Mouse (Mus musculus) brain, embryonic 14.5 days (tissue): ENCODE results near the gene Ebi3. TPM values are rescaled to one million over a fixed set of nuclear protein-coding genes. Genes with fewer than 3 reads are reported as not detected.
A peak's percentile ranks its signal among the peaks of the same experiment; 100 is the strongest.

Experiments
- DNase-seq: peaks from one replicate; pipeline ENCODE4 v3.0.0-alpha.2; 2011; ENCODE audit warnings: low read depth
- CTCF ChIP-seq: fragments of 200-500 bp; IDR thresholded peaks from 2 replicates; pipeline ENCODE4 v1.5.1; 2012; ENCODE audit warnings: inconsistent platforms, mild to moderate bottlenecking, moderate library complexity, borderline replicate concordance; ENCODE audit not compliant: insufficient read depth, insufficient read length; ENCODE audit errors: extremely low read depth
- POLR2A ChIP-seq: fragments of 200-500 bp; IDR thresholded peaks from 2 replicates; pipeline ENCODE4 v1.6.1; 2012; ENCODE audit warnings: mild to moderate bottlenecking, inconsistent platforms, borderline replicate concordance; ENCODE audit not compliant: poor library complexity, insufficient read depth, insufficient read length, severe bottlenecking; ENCODE audit errors: extremely low read depth
- polyA plus RNA-seq: library from polyadenylated mRNA; depleted of rRNA; stranded (reverse); fragments of >200 nt; gene quantifications from 2 replicates; pipeline ENCODE4 v1.2.3, GENCODE M21; 2012

Gene Ebi3
- polyA plus RNA-seq, 1 experiment, result 3.7 TPM

- TF ChIP-seq POLR2A, result no peak
- no peak for TF ChIP-seq CTCF
- DNase-seq, result no peak
Measured at GRCm38 (mm10) chr17:55950601-55951000, 1.8 kb upstream of the Ebi3 start.

DNA sequence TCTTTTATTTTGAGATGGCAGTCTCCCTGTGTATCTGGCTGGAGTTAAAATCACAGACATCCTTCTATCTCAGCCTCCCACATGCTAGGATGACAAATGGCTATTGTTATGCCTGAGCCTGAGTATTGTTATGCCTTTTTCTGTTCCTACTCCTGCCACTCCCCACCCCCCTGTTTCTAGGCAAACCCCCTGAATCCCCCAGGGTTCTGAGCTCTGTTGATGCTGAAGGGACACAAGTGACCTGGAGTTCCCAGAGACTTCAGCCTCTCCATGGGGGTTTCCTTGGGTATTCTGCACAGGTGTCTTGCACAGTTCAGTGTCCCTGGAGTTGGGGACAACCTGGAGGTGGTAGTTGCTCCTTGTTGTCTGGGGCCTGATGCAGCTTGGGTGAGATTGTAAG lies 399 bp upstream of the Ebi3 start:
- DNase-seq, result no peak
- TF ChIP-seq CTCF, result no peak
- TF ChIP-seq POLR2A, result no peak

GRCm38 (mm10) chr17:55953751-55954150 lies 1.3 kb downstream of the Ebi3 start:
- TF ChIP-seq POLR2A, result no peak
- TF ChIP-seq CTCF, result no peak
- DNase-seq, result no peak

GRCm38 (mm10) chr17:55954229-55954628 lies 1.8 kb downstream of the Ebi3 start:
- no peak for DNase-seq
- TF ChIP-seq CTCF, result no peak
- TF ChIP-seq POLR2A, result no peak

GRCm38 (mm10) chr17:55956129-55956528 lies 3.7 kb downstream of the Ebi3 start:
- peak; percentile 93 for DNase-seq
- peak; percentile 28; the same call in 1 of the 2 replicates for TF ChIP-seq POLR2A
- TF ChIP-seq CTCF, result no peak

GRCm38 (mm10) chr17:55956591-55956990 lies 4.2 kb downstream of the Ebi3 start:
- no peak for DNase-seq
- TF ChIP-seq CTCF, result no peak

GRCm38 (mm10) chr17:55957168-55957567 lies 4.7 kb downstream of the Ebi3 start:
- peak; percentile 83 for DNase-seq
- TF ChIP-seq CTCF (peak; percentile 89), POLR2A (no peak)

GRCm38 (mm10) chr17:55957726-55958583 lies 5.5 kb downstream of the Ebi3 start:
- TF ChIP-seq CTCF, result no peak
- no peak for TF ChIP-seq POLR2A
- DNase-seq, result no peak

DNA sequence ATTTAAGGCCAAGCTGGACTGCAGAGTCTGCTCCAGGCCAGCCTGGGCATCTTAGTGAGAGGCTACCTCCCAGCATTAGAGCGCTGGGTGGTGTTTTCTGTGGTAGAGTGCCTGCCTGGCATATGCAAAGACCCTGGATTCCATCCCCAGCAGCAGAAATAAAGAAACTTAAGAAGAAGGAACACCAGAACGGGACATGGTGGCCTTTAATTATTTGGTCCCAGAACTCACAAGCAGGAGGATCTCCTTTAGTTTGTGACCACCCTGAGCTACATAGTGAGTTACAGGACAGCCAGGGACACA lies 6.1 kb downstream of the Ebi3 start:
- no peak for DNase-seq
- no peak for TF ChIP-seq CTCF
- no peak for TF ChIP-seq POLR2A

- peak; percentile 99 for DNase-seq
- TF ChIP-seq CTCF (no peak), POLR2A (peak; percentile 37; the same call in 1 of the 2 replicates)
Measured at GRCm38 (mm10) chr17:55958918-55959728, 6.7 kb downstream of the Ebi3 start, which contains the start of gene Yju2. Gene Yju2 (plus strand): TSS chr17:55959099.

- no peak for TF ChIP-seq POLR2A
- TF ChIP-seq CTCF, result no peak
- DNase-seq, result no peak
Measured at GRCm38 (mm10) chr17:55959946-55960740, 7.7 kb downstream of the Ebi3 start.
